Mouse (Mus musculus) lung, embryonic 15.5 days (tissue): ENCODE data around the gene H2-Eb1. TPM values are rescaled to one million over a fixed set of nuclear protein-coding genes. Genes with fewer than 3 reads are reported as not detected.
"Not testable (repeated sequence)": the region's sequence is repeated elsewhere in the genome, so short reads cannot be mapped to it uniquely, and the experiment has no call there.

ENCODE experiments used
- ATAC-seq: fragments of 200-750 bp; cut with Nextera tagmentation; 2 replicates; pipeline ENCODE4 v1.8.0; 2017; ENCODE audit warnings: moderate number of reproducible peaks, borderline replicate concordance; ENCODE audit not compliant: low FRiP score, low TSS enrichment; ENCODE audit errors: extremely low read depth
- H3K27ac ChIP-seq: fragments of 300-500 bp; sonication (generic); 2 replicates; pipeline ENCODE4 v1.5.1; 2015; ENCODE audit warnings: moderate library complexity, mild to moderate bottlenecking, inconsistent platforms
- H3K27me3 ChIP-seq: fragments of 300-500 bp; sonication (generic); 2 replicates; pipeline ENCODE4 v1.6.1; 2015; ENCODE audit warnings: inconsistent platforms
- H3K36me3 ChIP-seq: fragments of 300-500 bp; sonication (generic); 2 replicates; pipeline ENCODE4 v1.6.1; 2015; ENCODE audit warnings: inconsistent platforms
- H3K4me1 ChIP-seq: fragments of 300-500 bp; sonication (generic); 2 replicates; pipeline ENCODE4 v1.6.1; 2015; ENCODE audit warnings: inconsistent platforms
- H3K4me2 ChIP-seq: fragments of 300-500 bp; sonication (generic); 2 replicates; pipeline ENCODE4 v1.6.1; 2015; ENCODE audit warnings: inconsistent platforms, mild to moderate bottlenecking, moderate library complexity
- H3K4me3 ChIP-seq: fragments of 300-500 bp; sonication (generic); 2 replicates; pipeline ENCODE4 v1.5.1; 2015; ENCODE audit warnings: mild to moderate bottlenecking, inconsistent platforms
- H3K9ac ChIP-seq: fragments of 300-500 bp; sonication (generic); 2 replicates; pipeline ENCODE4 v1.6.1; 2015; ENCODE audit warnings: inconsistent platforms
- H3K9me3 ChIP-seq: fragments of 300-500 bp; sonication (generic); 2 replicates; pipeline ENCODE4 v1.6.1; 2016; ENCODE audit warnings: inconsistent platforms
- WGBS: fragments of 180-500 bp; shearing (Covaris S2); methylation state at CpG from one replicate; pipeline ENCODE4 v1.1.7; 2015; 5-methylcytosine and 5-hydroxymethylcytosine counted together
- polyA plus RNA-seq: library from polyadenylated mRNA; unstranded; fragments of >200 nt; fragmentation: Nextera tagmentation; extraction: Ambion mirVana; gene quantifications from 2 replicates; pipeline ENCODE4 v1.2.1, GENCODE M21; 2015

The H2-Eb1 gene
- polyA plus RNA-seq, 1 experiment from 2014 or later, result 12.0 TPM

DNA sequence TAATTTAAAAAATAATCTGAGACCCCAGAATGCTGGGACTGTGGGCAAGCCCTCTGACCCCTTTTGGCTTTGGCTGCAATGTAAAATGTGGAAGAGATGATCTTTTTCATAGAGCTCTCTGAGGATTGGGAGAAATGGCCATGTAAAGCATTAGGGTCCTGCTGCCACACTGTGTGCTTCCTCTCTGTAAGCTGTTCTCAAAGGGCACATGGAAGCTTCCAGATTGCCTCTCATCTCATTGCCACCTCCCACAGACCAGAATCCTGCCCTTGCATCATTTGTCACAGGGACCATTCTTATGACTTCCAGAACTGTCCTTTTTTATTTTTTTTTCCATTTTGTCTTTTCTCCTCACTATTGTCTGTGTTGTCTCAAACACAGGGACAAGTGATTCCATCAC is 1.5 kb downstream of the H2-Eb1 start:
- Histone ChIP-seq H3K27me3 (peaks cover 3% of the 10 kb centered on the region; the same call in 1 of the 2 replicates), H3K27ac (no peak overlapping the region), H3K9ac (no peak overlapping the region), H3K4me1 (0 out of 2 replicates have a peak, but pooled peaks cover 3% of the 10 kb centered on the region), H3K4me2 (no peak overlapping the region), H3K36me3 (no peaks in the 10 kb centered on the region), H3K9me3 (no peaks in the 10 kb centered on the region), H3K4me3 (no peak overlapping the region)
- no peak for ATAC-seq

- 74% methylated on average over 4 of the region's 4 CpGs for WGBS
- H3K27ac ChIP-seq, result no peak overlapping the region
- 0 out of 2 replicates have a peak, but pooled peaks cover 3% of the 10 kb centered on the region for H3K4me1 ChIP-seq
Measured at GRCm38 (mm10) chr17:34308161-34308560, 2.5 kb downstream of the H2-Eb1 start.

GRCm38 (mm10) chr17:34309225-34309624 is 3.6 kb downstream of the H2-Eb1 start:
- Histone ChIP-seq H3K4me2 (peak overlapping the region; percentile 81), H3K9me3 (no peaks in the 10 kb centered on the region), H3K27ac (no peak overlapping the region), H3K4me1 (0 out of 2 replicates have a peak, but pooled peaks cover 3% of the 10 kb centered on the region), H3K4me3 (peak overlapping the region; percentile 61), H3K36me3 (no peaks in the 10 kb centered on the region), H3K27me3 (peaks cover 3% of the 10 kb centered on the region; the same call in 1 of the 2 replicates), H3K9ac (peak overlapping the region; percentile 60)
- no peak for ATAC-seq
- WGBS, result 21% methylated on average over 10 of the region's 10 CpGs

More at GRCm38 (mm10) chr17:34308161-34308560, 2.5 kb downstream of the H2-Eb1 start:
- Histone ChIP-seq H3K36me3 (no peaks in the 10 kb centered on the region), H3K4me3 (no peak overlapping the region), H3K9me3 (no peaks in the 10 kb centered on the region), H3K4me2 (no peak overlapping the region), H3K27me3 (peaks cover 3% of the 10 kb centered on the region; the same call in 1 of the 2 replicates), H3K9ac (no peak overlapping the region)
- ATAC-seq, result no peak

DNA sequence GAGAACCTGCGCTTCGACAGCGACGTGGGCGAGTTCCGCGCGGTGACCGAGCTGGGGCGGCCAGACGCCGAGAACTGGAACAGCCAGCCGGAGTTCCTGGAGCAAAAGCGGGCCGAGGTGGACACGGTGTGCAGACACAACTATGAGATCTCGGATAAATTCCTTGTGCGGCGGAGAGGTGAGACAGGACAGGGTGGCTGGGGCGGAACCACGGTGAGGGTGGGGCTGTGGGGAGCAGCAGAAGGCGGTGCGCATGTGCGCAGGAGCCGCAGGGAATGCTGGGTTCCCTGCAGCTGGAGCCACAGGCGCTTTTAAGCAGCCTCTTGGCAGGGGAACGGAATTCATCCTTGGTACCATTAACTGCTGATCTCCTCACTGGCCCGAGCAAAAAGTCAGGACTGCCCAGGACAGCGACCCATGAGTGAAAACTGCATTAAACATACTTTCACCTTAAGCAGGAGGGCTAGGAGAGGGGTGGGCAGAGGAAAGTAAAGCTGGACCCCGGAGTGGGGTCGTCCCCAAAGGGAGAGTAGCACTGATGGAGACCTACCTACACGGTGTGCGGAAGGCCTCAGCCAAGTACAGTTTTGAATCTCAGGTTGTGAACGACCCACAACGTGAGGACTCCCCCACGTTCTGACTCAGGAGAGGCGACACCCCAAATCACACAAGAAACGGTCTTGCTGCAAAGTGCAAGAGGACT is 4.2 kb downstream of the H2-Eb1 start:
- H3K27ac ChIP-seq, result no peak overlapping the region

GRCm38 (mm10) chr17:34310526-34310925 is 4.9 kb downstream of the H2-Eb1 start:
- not testable (repeated sequence) for H3K27ac ChIP-seq, ATAC-seq, H3K4me1 ChIP-seq, H3K36me3 ChIP-seq, H3K9ac ChIP-seq, H3K27me3 ChIP-seq, H3K9me3 ChIP-seq, H3K4me3 ChIP-seq, H3K4me2 ChIP-seq
- WGBS, result 74% methylated on average over 3 of the region's 3 CpGs

More for the DNA sequence above, 4.2 kb downstream of the H2-Eb1 start:
- Histone ChIP-seq H3K4me2 (peak overlapping the region; percentile 81), H3K4me1 (0 out of 2 replicates have a peak, but pooled peaks cover 3% of the 10 kb centered on the region), H3K9ac (peak overlapping the region; percentile 60), H3K9me3 (no peaks in the 10 kb centered on the region), H3K36me3 (no peaks in the 10 kb centered on the region), H3K4me3 (peak overlapping the region; percentile 61), H3K27me3 (peaks cover 3% of the 10 kb centered on the region; the same call in 1 of the 2 replicates)
- 19% methylated on average over 38 of the region's 38 CpGs for WGBS
- ATAC-seq, result peak; percentile 71; the same call in 1 of the 2 replicates

- ATAC-seq, result no peak
- H3K36me3 ChIP-seq, result no peaks in the 10 kb centered on the region
- no peak overlapping the region for H3K4me2 ChIP-seq
- H3K9me3 ChIP-seq, result no peaks in the 10 kb centered on the region
- 61% methylated on average over 1 of the region's 1 CpGs for WGBS
- 0 out of 2 replicates have a peak, but pooled peaks cover 3% of the 10 kb centered on the region for H3K4me1 ChIP-seq
- H3K27ac ChIP-seq, result no peak overlapping the region
- peaks cover 1% of the 10 kb centered on the region; the same call in 1 of the 2 replicates for H3K27me3 ChIP-seq
- H3K4me3 ChIP-seq, result no peak overlapping the region
- no peak overlapping the region for H3K9ac ChIP-seq
Measured at GRCm38 (mm10) chr17:34312185-34312584, 6.5 kb downstream of the H2-Eb1 start.

GRCm38 (mm10) chr17:34313393-34313792 is 7.7 kb downstream of the H2-Eb1 start:
- ATAC-seq, result no peak
- Histone ChIP-seq H3K4me1 (0 out of 2 replicates have a peak, but pooled peaks cover 3% of the 10 kb centered on the region), H3K27ac (no peak overlapping the region), H3K9me3 (no peaks in the 10 kb centered on the region), H3K4me3 (no peak overlapping the region), H3K36me3 (no peaks in the 10 kb centered on the region), H3K27me3 (no peaks in the 10 kb centered on the region), H3K9ac (no peak overlapping the region), H3K4me2 (no peak overlapping the region)
- WGBS, result 28% methylated on average over 3 of the region's 3 CpGs

- Histone ChIP-seq H3K9ac (no peak overlapping the region), H3K27ac (no peak overlapping the region), H3K4me2 (no peak overlapping the region), H3K36me3 (no peaks in the 10 kb centered on the region), H3K4me3 (no peak overlapping the region), H3K4me1 (0 out of 2 replicates have a peak, but pooled peaks cover under 1% of the 10 kb centered on the region), H3K27me3 (no peaks in the 10 kb centered on the region), H3K9me3 (no peaks in the 10 kb centered on the region)
- WGBS, result 54% methylated on average over 9 of the region's 9 CpGs
- no peak for ATAC-seq
Measured at GRCm38 (mm10) chr17:34314286-34314685, 8.6 kb downstream of the H2-Eb1 start.

- 70% methylated on average over 1 of the region's 1 CpGs for WGBS
- no peak overlapping the region for H3K9ac ChIP-seq
- H3K4me2 ChIP-seq, result no peak overlapping the region
- no peaks in the 10 kb centered on the region for H3K36me3 ChIP-seq
- no peaks in the 10 kb centered on the region for H3K4me1 ChIP-seq
- no peak overlapping the region for H3K4me3 ChIP-seq
- no peaks in the 10 kb centered on the region for H3K27me3 ChIP-seq
- ATAC-seq, result no peak
- no peaks in the 10 kb centered on the region for H3K9me3 ChIP-seq
- H3K27ac ChIP-seq, result no peak overlapping the region
Measured at GRCm38 (mm10) chr17:34315512-34315911, 9.8 kb downstream of the H2-Eb1 start.

GRCm38 (mm10) chr17:34316697-34317096 is 11.0 kb downstream of the H2-Eb1 start:
- Histone ChIP-seq H3K4me3 (no peak overlapping the region), H3K27ac (no peak overlapping the region), H3K36me3 (no peaks in the 10 kb centered on the region), H3K9me3 (no peaks in the 10 kb centered on the region), H3K4me2 (no peak overlapping the region), H3K4me1 (no peaks in the 10 kb centered on the region), H3K27me3 (no peaks in the 10 kb centered on the region), H3K9ac (no peak overlapping the region)
- no peak for ATAC-seq
- 58% methylated on average over 2 of the region's 2 CpGs for WGBS

DNA sequence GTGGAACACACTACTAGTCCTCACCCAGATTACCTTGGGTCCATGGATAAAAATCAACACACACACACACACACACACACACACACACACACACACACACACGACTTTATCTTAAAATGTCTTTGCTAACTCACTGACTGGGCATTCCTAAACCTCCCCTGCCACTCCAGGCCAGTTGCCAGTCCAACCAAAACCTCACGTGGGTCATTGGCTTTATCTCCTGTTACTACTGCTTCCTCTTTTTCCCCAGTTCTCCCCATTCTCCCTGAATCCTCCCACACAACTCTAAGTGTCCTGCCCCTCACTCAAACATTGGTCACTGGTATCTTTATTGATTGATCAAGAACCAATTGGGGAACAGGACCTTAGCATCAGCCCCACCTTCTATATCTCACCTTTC is 11.6 kb downstream of the H2-Eb1 start:
- Histone ChIP-seq H3K27ac (no peak overlapping the region), H3K4me2 (no peak overlapping the region), H3K9me3 (no peaks in the 10 kb centered on the region), H3K9ac (no peak overlapping the region), H3K4me3 (no peak overlapping the region), H3K36me3 (no peaks in the 10 kb centered on the region), H3K4me1 (no peaks in the 10 kb centered on the region), H3K27me3 (no peaks in the 10 kb centered on the region)
- WGBS, result 27% methylated on average over 2 of the region's 2 CpGs
- no peak for ATAC-seq

GRCm38 (mm10) chr17:34325436-34325835 is 19.8 kb downstream of the H2-Eb1 start, which contains the start of gene H2-Eb2:
Gene H2-Eb2 (plus strand): TSS chr17:34325665.
- Histone ChIP-seq H3K36me3 (no peaks in the 10 kb centered on the region), H3K4me3 (no peak within 1 kb of the TSS), H3K4me2 (no peak within 1 kb of the TSS), H3K4me1 (no peaks in the 10 kb centered on the region), H3K27me3 (no peaks in the 10 kb centered on the region), H3K27ac (no peak within 1 kb of the TSS), H3K9ac (no peak within 1 kb of the TSS), H3K9me3 (no peaks in the 10 kb centered on the region)
- WGBS, result 52% methylated on average over 4 of the region's 4 CpGs
- no peak for ATAC-seq
